Mouse (Mus musculus) T-helper 17 cell (primary cell): Measurements from ENCODE around the gene Zdhhc7.

Experiments
- in situ Hi-C, 2 experiments: fragments of 300-600 bp; cut with MboI, MseI; formaldehyde crosslinking; loops; 1 replicate in 1 of 2; 2 replicates in 1 of 2; pipeline ENCODE4 v1.15.1; 2025; ENCODE audit warnings: high pct_unique_total_duplicates in 2 of 2

Gene Zdhhc7

GRCm38 (mm10) chr8:120071684-120072083, 29.6 kb downstream of the Zdhhc7 start:
- in situ Hi-C loops: loop anchor here (5.0 kb wide), 1 partner anchor 124 kb away; no protein-coding TSS in a partner anchor

GRCm38 (mm10) chr8:120067936-120068668, 33.2 kb downstream of the Zdhhc7 start:
- in situ Hi-C loops: no loop called here

DNA sequence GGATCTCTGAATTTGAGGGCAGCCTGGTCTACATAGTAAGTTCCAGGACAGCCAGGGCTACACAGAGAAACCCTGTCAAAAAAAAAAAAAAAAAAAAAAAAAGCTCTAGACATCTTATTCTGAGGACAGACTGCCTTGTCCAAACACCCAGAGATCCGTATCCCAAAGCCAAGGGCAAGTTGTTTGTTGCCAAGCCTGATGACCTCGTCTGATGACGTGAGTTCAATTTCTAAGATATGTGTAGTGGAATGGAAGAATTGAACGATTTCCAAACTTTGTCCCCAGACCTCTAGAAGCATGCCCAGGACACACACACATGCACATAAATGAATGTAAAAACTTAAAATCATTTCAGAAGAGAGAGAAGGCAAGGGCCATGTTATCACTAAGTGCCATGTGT, 35.1 kb downstream of the Zdhhc7 start:
- in situ Hi-C loops: no loop called here

GRCm38 (mm10) chr8:120065611-120066010, 35.7 kb downstream of the Zdhhc7 start:
- in situ Hi-C loops: no loop called here

GRCm38 (mm10) chr8:120063326-120063725, 38.0 kb downstream of the Zdhhc7 start:
- in situ Hi-C loops: no loop called here

DNA sequence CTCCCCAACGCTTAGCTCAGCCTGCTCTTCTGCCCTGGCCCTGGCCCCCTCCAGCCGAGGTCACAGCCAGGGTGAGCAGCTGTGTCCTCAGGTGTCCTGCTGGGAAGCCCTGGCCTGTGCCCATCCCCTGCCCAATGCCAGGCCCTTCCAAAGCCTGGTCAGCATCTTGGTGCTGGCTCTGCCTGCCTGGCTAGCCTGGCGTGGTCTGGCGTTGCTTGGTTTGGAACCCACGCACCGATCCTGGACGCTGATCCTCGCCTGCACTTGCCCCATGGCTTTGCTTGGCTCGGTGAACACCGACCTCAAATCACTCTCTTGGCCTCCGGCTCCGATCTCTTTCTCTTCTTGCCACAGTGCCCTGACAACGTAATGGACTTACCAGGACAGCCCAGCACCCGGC, 38.5 kb downstream of the Zdhhc7 start:
- in situ Hi-C loops: no loop called here

GRCm38 (mm10) chr8:120057078-120057477, 44.2 kb downstream of the Zdhhc7 start:
- in situ Hi-C loops: no loop called here

DNA sequence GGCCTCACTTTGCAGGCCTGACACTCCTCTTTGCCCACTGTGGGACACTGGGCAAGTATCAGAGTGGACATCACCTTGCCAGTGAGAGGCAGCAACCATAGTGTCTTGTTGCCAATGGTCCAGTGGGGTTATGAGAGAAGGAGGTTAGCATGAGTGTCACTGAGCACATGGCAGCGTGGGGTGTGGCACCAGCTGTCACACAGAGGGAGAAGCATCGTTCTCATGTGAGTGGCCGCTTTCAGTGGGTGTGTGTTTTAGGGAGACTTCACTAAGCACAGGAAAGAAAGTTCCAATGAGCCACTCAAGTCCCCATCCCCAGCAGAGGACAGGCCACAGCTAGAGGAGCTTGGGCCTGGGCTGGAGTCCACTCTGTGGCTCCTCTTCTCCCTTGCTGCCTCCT, 46.4 kb downstream of the Zdhhc7 start:
- in situ Hi-C loops: no loop called here

DNA sequence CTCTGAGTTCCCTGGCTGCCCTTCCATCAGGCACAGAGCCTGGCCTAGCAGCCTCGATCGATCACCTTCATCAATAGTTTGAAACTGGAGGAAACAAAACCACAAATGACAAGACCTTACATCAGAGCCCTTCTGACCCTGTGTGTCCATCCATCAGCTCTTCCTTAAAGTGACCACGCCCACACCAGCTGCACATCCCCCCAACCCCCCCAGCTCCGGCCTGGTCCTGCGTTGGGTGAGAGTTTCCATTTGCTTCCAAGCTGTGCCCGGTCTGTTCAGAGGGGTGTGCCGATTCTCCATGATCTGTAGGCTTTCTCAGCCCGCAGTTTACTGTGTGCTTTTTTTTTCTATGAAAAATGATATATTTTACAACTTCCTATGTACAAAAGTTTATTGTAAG, 49.0 kb downstream of the Zdhhc7 start:
- in situ Hi-C loops: no loop called here

GRCm38 (mm10) chr8:120051908-120052307, 49.4 kb downstream of the Zdhhc7 start:
- in situ Hi-C loops: no loop called here

- in situ Hi-C loops: no loop called here
These were observed 50.3 kb downstream of the Zdhhc7 start for GRCm38 (mm10) chr8:120051006-120051405.

DNA sequence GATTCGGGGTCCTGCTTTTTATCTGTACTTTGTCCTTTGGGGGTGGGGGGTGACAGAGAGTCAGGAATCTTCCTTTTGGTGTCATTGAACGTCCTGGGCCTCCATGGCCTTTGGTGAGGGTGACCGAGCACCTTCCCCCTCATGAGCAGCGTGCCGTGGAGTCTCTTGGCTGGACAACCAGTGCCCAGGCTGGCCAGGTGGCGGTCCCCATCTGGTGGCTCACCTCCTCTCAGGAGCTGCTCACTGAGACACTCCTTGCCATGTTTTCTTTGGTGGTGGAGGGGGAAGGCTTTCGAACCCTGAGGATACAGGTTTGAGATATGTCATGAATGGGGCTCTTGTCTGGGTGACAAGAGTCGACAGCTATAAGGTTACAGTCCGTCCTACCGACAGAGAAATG, 50.9 kb downstream of the Zdhhc7 start:
- in situ Hi-C loops: no loop called here

DNA sequence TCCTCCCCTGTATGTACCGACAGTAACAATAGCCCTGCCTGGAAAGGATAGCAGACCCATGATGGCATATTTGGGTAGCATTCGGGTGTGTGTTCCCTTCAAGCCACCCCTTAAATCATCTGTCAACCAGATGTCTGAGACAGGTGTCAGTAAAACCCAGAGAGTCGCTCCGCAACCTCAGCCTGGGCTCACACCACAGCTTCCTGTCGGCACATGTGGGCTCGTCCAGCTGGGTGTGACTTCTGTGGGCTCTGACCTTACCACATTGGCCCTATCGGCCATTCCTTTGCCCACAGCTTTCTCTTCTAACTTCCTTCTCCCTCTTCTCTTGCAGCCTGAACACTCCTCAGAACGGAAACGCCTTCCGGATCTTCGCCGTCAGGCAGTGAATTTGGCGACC, 51.3 kb downstream of the Zdhhc7 start:
- in situ Hi-C loops: no loop called here

- in situ Hi-C loops: no loop called here
These were observed 54.8 kb downstream of the Zdhhc7 start for GRCm38 (mm10) chr8:120046258-120047020.

DNA sequence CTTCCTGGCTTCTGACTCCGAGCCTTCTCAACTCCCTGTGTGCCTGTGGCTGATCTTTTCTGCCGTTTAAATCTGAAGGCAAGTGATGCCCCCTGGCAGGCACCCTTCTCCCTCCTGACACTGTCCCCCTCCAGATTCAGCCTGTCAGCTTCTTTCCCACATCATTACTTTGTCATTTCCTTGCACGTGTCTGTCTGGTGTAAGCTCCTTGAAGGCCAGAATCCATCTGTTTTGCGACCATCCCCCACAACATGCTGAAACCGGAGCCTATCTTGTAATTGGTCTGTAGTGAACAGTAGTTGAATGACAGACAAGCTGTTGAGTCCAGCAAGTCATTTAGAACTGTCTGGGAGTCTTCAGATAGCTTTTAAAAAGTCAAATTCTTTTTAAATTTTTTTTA, 55.8 kb downstream of the Zdhhc7 start:
- in situ Hi-C loops: no loop called here

DNA sequence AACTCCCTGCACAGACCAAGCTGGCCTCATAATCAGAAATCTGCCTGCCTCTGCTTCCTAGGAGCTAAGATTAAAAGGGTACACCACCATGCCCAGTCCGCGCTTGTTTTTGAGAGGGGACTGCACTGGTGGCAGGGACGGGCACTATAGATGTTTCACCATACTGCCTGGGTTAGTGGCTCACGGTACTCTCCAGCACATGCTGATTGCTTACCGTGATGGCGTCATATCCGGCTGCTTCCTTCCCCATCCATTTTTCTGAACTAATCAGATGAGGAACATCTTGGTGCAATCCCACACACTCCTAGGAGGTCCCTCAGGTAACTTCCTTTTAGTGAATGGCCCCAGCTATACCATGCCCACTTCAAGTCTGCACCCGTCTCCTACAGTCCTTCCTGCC, 56.4 kb downstream of the Zdhhc7 start:
- in situ Hi-C loops: no loop called here

- in situ Hi-C loops: no loop called here
These were observed 58.6 kb downstream of the Zdhhc7 start for GRCm38 (mm10) chr8:120042542-120043312.

DNA sequence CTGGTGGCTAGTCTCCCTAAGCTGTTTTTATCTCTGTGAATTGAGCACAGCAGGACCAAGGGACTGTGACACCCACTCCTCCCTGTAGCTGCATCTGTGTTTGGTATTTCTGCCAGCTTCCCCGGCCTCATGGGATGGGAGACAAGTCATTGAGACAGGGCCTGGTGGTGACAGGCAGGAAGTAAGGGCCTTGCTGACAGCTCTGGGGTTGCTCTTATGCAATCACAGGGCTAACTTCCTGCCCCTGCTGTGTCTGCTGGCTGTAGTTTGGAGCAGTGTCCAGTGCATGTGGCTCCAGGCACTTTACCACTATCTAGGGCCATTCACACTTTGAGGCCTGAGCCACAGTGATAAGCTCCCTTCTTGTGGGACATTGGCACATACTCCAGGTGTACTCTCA, 60.4 kb downstream of the Zdhhc7 start:
- in situ Hi-C loops: no loop called here

- in situ Hi-C loops: no loop called here
These were observed 61.9 kb downstream of the Zdhhc7 start for GRCm38 (mm10) chr8:120039313-120039919.

DNA sequence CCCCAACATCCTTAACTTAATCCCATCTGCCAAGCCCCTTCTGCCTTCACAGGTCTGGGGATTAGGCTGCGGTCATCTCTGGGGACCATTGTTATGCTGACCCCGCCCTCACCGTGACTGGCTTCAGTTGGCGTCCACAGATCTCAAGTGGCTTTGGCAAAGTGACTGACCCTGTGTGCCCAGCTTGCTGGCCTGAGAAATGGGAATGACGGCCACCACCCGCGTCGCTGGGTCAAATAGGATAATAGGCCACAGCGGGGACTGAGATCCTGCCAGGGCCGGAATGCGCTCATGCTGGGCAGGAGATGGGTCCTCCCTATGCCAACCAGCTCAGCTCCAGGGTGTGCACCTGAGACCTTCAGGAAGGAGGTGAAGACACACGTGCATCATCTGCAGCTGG, 62.5 kb downstream of the Zdhhc7 start:
- in situ Hi-C loops: no loop called here

DNA sequence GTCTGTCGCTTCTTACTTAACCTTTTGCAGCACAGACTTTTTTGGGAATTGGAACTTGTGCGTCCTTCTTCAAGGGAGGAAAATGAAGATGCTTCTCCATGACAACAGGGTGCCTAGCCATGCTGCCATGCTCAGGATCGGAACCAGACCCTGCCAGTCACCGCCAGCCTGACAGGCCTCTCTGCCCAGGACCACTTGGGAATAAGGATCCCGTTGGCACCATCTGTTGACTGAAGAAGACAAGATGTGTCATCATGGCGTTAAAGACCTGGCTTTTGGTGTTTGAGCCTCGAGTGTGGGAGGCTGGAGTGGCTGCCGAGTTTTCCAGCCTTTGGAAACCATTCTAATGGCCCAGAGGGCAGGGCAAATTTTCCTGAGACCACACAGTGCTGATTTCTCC, 63.7 kb downstream of the Zdhhc7 start:
- in situ Hi-C loops: no loop called here

- in situ Hi-C loops: no loop called here
These were observed 64.1 kb downstream of the Zdhhc7 start for GRCm38 (mm10) chr8:120037199-120037598.
